Mouse (Mus musculus): Measurements from ENCODE around the gene Gfral.

- peak; percentile 50 for TF ChIP-seq CTCF (IDR thresholded peaks at IDR 0.05; ENCODE audit: insufficient read depth, low read length)
- TF ChIP-seq POLR2A (IDR thresholded peaks at IDR 0.05; ENCODE audit: borderline replicate concordance, extremely low read depth, low read depth, low read length), result no peak
These were observed 23.2 kb upstream of the Gfral start for GRCm38 (mm10) chr9:76236626-76237025.

All from lung, adult 2 months (tissue).